Mouse (Mus musculus) MEL (cell line): ENCODE data around the gene Aip.

Source experiments
- CTCF ChIP-seq, 3 experiments: IDR thresholded peaks in 2 of 3; conservative IDR thresholded peaks in 1 of 3; 2 replicates each; pipeline ENCODE4 v1.5.1; 2011 to 2012; ENCODE audit warnings: low read length in 3 of 3, low read depth in 2 of 3, mild to moderate bottlenecking in 2 of 3, improper control_type of control experiment in 1 of 3, inconsistent platforms in 1 of 3, mixed read lengths in 1 of 3, moderate library complexity in 1 of 3; ENCODE audit not compliant: control insufficient read depth in 1 of 3, insufficient read depth in 1 of 3, poor library complexity in 1 of 3, severe bottlenecking in 1 of 3
- ELF1 ChIP-seq: IDR thresholded peaks from 2 replicates; pipeline ENCODE4 v1.6.1; 2014; ENCODE audit warnings: low read depth, mild to moderate bottlenecking, inconsistent platforms, low read length, improper control_type of control experiment, moderate library complexity
- EP300 ChIP-seq, 2 experiments: IDR thresholded peaks; 2 replicates each; pipeline ENCODE4 v1.6.1; 2011; ENCODE audit warnings: improper control_type of control experiment in 2 of 2, low read length in 2 of 2, low read depth in 1 of 2, mild to moderate bottlenecking in 1 of 2
- HCFC1 ChIP-seq: IDR thresholded peaks from 2 replicates; pipeline ENCODE4 v1.6.1; 2012; ENCODE audit warnings: low read depth, mild to moderate bottlenecking, inconsistent platforms, low read length, improper control_type of control experiment, moderate library complexity
- POLR2A ChIP-seq, 2 experiments: IDR thresholded peaks; 2 replicates each; pipeline ENCODE4 v1.6.1; 2011 to 2012; ENCODE audit warnings: low read length in 2 of 2, mild to moderate bottlenecking in 2 of 2, control low read depth in 1 of 2, improper control_type of control experiment in 1 of 2, low read depth in 1 of 2, moderate library complexity in 1 of 2; ENCODE audit not compliant: control insufficient read depth in 1 of 2, insufficient read depth in 1 of 2, poor library complexity in 1 of 2
- TCF12 ChIP-seq: IDR thresholded peaks from 2 replicates; pipeline ENCODE4 v1.6.1; 2014; ENCODE audit warnings: low read depth, mild to moderate bottlenecking, inconsistent platforms, low read length, improper control_type of control experiment, moderate library complexity
- ZMIZ1 ChIP-seq: IDR thresholded peaks from 2 replicates; pipeline ENCODE4 v1.6.1; 2012; ENCODE audit warnings: low read depth, mild to moderate bottlenecking, inconsistent platforms, low read length, improper control_type of control experiment, moderate library complexity

- TF ChIP-seq CTCF (IDR thresholded peaks at IDR 0.05 in 2 of 3, conservative IDR thresholded peaks at IDR 0.05 in 1 of 3; ENCODE audit: control insufficient read depth in 1 of 3, insufficient read depth in 1 of 3, low read depth in 2 of 3, low read length in 3 of 3, poor library complexity in 1 of 3, severe bottlenecking in 1 of 3) (no peak), EP300 (IDR thresholded peaks at IDR 0.05; ENCODE audit: low read depth in 1 of 2, low read length in 2 of 2) (no peak), POLR2A (IDR thresholded peaks at IDR 0.05; ENCODE audit: control insufficient read depth in 1 of 2, insufficient read depth in 1 of 2, low read depth in 1 of 2, low read length in 2 of 2, poor library complexity in 1 of 2) (no peak), ELF1 (no peak), ZMIZ1 (no peak), HCFC1 (no peak), TCF12 (no peak)
These were observed 16.9 kb upstream of the Aip start for GRCm38 (mm10) chr19:4142416-4143173.
